Mouse (Mus musculus): Measurements from ENCODE around the gene Emd. TPM values are rescaled to one million over a fixed set of nuclear protein-coding genes. Genes with fewer than 3 reads are reported as not detected.

Gene Emd
- polyA plus RNA-seq, 1 experiment from 2014 or later = 25.5 TPM

GRCm38 (mm10) chrX:74281041-74281731, 26.7 kb downstream of the Emd start:
- no peaks in the 10 kb centered on the region; the same call in 1 of the 2 replicates for H3K4me1 ChIP-seq
- H3K9ac ChIP-seq = no peak overlapping the region
- no peaks in the 10 kb centered on the region for H3K9me3 ChIP-seq
- H3K27ac ChIP-seq = peak overlapping the region; percentile 91
- no peak for ATAC-seq (ENCODE audit: insufficient read depth, low FRiP score, low read depth)
- peak overlapping the region; percentile 73 for H3K4me2 ChIP-seq
- H3K4me3 ChIP-seq (replicated peaks) = peak overlapping the region; percentile 58
- H3K36me3 ChIP-seq = no peaks in the 10 kb centered on the region
- WGBS = 13% methylated on average over 14 of the region's 14 CpGs
- H3K27me3 ChIP-seq (replicated peaks) = no peaks in the 10 kb centered on the region

GRCm38 (mm10) chrX:74281732-74282394, 27.4 kb downstream of the Emd start, which contains the start of the genes Taz and Dnase1l1:
TSS of gene Taz (plus strand) at chrX:74281912.
TSS of gene Dnase1l1 (minus strand) at chrX:74282337.
- peak; percentile 96 for ATAC-seq (ENCODE audit: insufficient read depth, low FRiP score, low read depth)

GRCm38 (mm10) chrX:74282395-74283091, 28.1 kb downstream of the Emd start:
- no peaks in the 10 kb centered on the region for H3K9me3 ChIP-seq
- peak overlapping the region; percentile 91 for H3K27ac ChIP-seq
- 25% methylated on average over 39 of the region's 39 CpGs for WGBS
- H3K4me1 ChIP-seq = no peaks in the 10 kb centered on the region; the same call in 1 of the 2 replicates
- no peaks in the 10 kb centered on the region for H3K27me3 ChIP-seq (replicated peaks)
- ATAC-seq (ENCODE audit: insufficient read depth, low FRiP score, low read depth) = peak; percentile 36
- peak overlapping the region; percentile 48 for H3K9ac ChIP-seq
- peak overlapping the region; percentile 73 for H3K4me2 ChIP-seq
- H3K36me3 ChIP-seq = no peaks in the 10 kb centered on the region
- H3K4me3 ChIP-seq (replicated peaks) = peak overlapping the region; percentile 58

More at GRCm38 (mm10) chrX:74281732-74282394, 27.4 kb downstream of the Emd start, which contains the start of the genes Taz and Dnase1l1:
- 13% methylated on average over 16 of the region's 16 CpGs for WGBS
- Histone ChIP-seq H3K4me3 (replicated peaks) (peak within 1 kb of the TSS; percentile 58), H3K27me3 (replicated peaks) (no peaks in the 10 kb centered on the region), H3K9ac (peak within 1 kb of the TSS; percentile 48), H3K36me3 (no peaks in the 10 kb centered on the region), H3K9me3 (no peaks in the 10 kb centered on the region), H3K27ac (peak within 1 kb of the TSS; percentile 91), H3K4me2 (peak within 1 kb of the TSS; percentile 73), H3K4me1 (no peaks in the 10 kb centered on the region; the same call in 1 of the 2 replicates)

- Histone ChIP-seq H3K27ac (peak overlapping the region; percentile 91), H3K4me3 (replicated peaks) (peak overlapping the region; percentile 58), H3K4me1 (no peaks in the 10 kb centered on the region; the same call in 1 of the 2 replicates), H3K4me2 (peak overlapping the region; percentile 73), H3K36me3 (no peaks in the 10 kb centered on the region), H3K9ac (peak overlapping the region; percentile 48), H3K27me3 (replicated peaks) (no peaks in the 10 kb centered on the region), H3K9me3 (no peaks in the 10 kb centered on the region)
- WGBS = 34% methylated on average over 5 of the region's 5 CpGs
- ATAC-seq (ENCODE audit: insufficient read depth, low FRiP score, low read depth) = no peak
Observed at GRCm38 (mm10) chrX:74283092-74283437, 28.6 kb downstream of the Emd start.

GRCm38 (mm10) chrX:74293431-74293830, 38.9 kb downstream of the Emd start:
- no peaks in the 10 kb centered on the region for H3K9me3 ChIP-seq
- H3K4me2 ChIP-seq = no peak overlapping the region
- H3K36me3 ChIP-seq = no peaks in the 10 kb centered on the region
- H3K27me3 ChIP-seq (replicated peaks) = no peaks in the 10 kb centered on the region
- ATAC-seq (ENCODE audit: insufficient read depth, low FRiP score, low read depth) = no peak
- no peak overlapping the region for H3K9ac ChIP-seq
- H3K4me3 ChIP-seq (replicated peaks) = no peak overlapping the region
- H3K4me1 ChIP-seq = no peaks in the 10 kb centered on the region
- WGBS = 76% methylated on average over 4 of the region's 4 CpGs
- H3K27ac ChIP-seq = no peak overlapping the region

GRCm38 (mm10) chrX:74296538-74297448, 42.3 kb downstream of the Emd start, which contains the start of gene Atp6ap1:
TSS of gene Atp6ap1 (plus strand) at chrX:74297097.
- Histone ChIP-seq H3K4me3 (replicated peaks) (peak within 1 kb of the TSS; percentile 66), H3K9ac (peak within 1 kb of the TSS; percentile 44), H3K4me2 (peak within 1 kb of the TSS; percentile 53), H3K36me3 (peaks cover 3% of the 10 kb centered on the region; the same call in 1 of the 2 replicates), H3K9me3 (no peaks in the 10 kb centered on the region), H3K4me1 (no peaks in the 10 kb centered on the region), H3K27me3 (replicated peaks) (no peaks in the 10 kb centered on the region), H3K27ac (peak within 1 kb of the TSS; percentile 64)
- peak; percentile 98 for ATAC-seq (ENCODE audit: insufficient read depth, low FRiP score, low read depth)
- WGBS = 17% methylated on average over 37 of the region's 37 CpGs

GRCm38 (mm10) chrX:74298348-74298747, 43.9 kb downstream of the Emd start:
- no peak for ATAC-seq (ENCODE audit: insufficient read depth, low FRiP score, low read depth)
- 63% methylated on average over 1 of the region's 1 CpGs for WGBS
- no peaks in the 10 kb centered on the region for H3K4me1 ChIP-seq

GRCm38 (mm10) chrX:74299721-74300120, 45.2 kb downstream of the Emd start:
- no peak for ATAC-seq (ENCODE audit: insufficient read depth, low FRiP score, low read depth)
- Histone ChIP-seq H3K27ac (no peak overlapping the region), H3K36me3 (peaks cover 3% of the 10 kb centered on the region; the same call in 1 of the 2 replicates), H3K4me2 (no peak overlapping the region), H3K4me3 (replicated peaks) (no peak overlapping the region), H3K4me1 (no peaks in the 10 kb centered on the region), H3K9ac (no peak overlapping the region), H3K27me3 (replicated peaks) (no peaks in the 10 kb centered on the region), H3K9me3 (no peaks in the 10 kb centered on the region)
- whole genome bisulfite sequencing = 71% methylated on average over 3 of the region's 3 CpGs

More at GRCm38 (mm10) chrX:74298348-74298747, 43.9 kb downstream of the Emd start:
- H3K9me3 ChIP-seq = no peaks in the 10 kb centered on the region
- no peak overlapping the region for H3K4me3 ChIP-seq (replicated peaks)
- no peak overlapping the region for H3K9ac ChIP-seq
- H3K27ac ChIP-seq = no peak overlapping the region
- H3K4me2 ChIP-seq = no peak overlapping the region
- H3K36me3 ChIP-seq = peaks cover 3% of the 10 kb centered on the region; the same call in 1 of the 2 replicates
- H3K27me3 ChIP-seq (replicated peaks) = no peaks in the 10 kb centered on the region

GRCm38 (mm10) chrX:74304867-74305700, 50.6 kb downstream of the Emd start, which contains the start of gene Gdi1:
TSS of gene Gdi1 (plus strand) at chrX:74304998.
- Histone ChIP-seq H3K4me2 (peak within 1 kb of the TSS; percentile 58), H3K36me3 (peaks cover 11% of the 10 kb centered on the region), H3K27ac (peak within 1 kb of the TSS; percentile 83), H3K9ac (peak within 1 kb of the TSS; percentile 32; the same call in 1 of the 2 replicates), H3K27me3 (replicated peaks) (no peaks in the 10 kb centered on the region), H3K9me3 (no peaks in the 10 kb centered on the region), H3K4me3 (replicated peaks) (peak within 1 kb of the TSS; percentile 54), H3K4me1 (no peaks in the 10 kb centered on the region)
- ATAC-seq (ENCODE audit: insufficient read depth, low FRiP score, low read depth) = peak; percentile 87
- 14% methylated on average over 40 of the region's 41 CpGs for WGBS
